Mouse (Mus musculus) CH12.LX (cell line): Measurements from ENCODE around the gene Myh1. TPM values are rescaled to one million over a fixed set of nuclear protein-coding genes. Genes with fewer than 3 reads are reported as not detected.

Experiments used
- DNase-seq: peaks from one replicate; pipeline ENCODE4 v3.0.0-alpha.2; 2013; ENCODE audit errors: extremely low read depth
- H3K27ac ChIP-seq: 2 replicates; pipeline ENCODE4 v1.5.1; 2012; ENCODE audit warnings: low read depth, mild to moderate bottlenecking, control low read depth, moderate library complexity; ENCODE audit not compliant: insufficient read depth
- H3K27me3 ChIP-seq: replicated peaks from 2 replicates; pipeline ENCODE3; 2012; ENCODE audit warnings: inconsistent platforms
- H3K36me3 ChIP-seq, 2 experiments: replicated peaks in 1 of 2; 2 replicates each; pipeline versions ENCODE3 to v1.6.1; 2012; ENCODE audit warnings: inconsistent platforms in 1 of 2, low read length in 1 of 2, mild to moderate bottlenecking in 1 of 2, mixed read lengths in 1 of 2, moderate library complexity in 1 of 2; ENCODE audit not compliant: control insufficient read depth in 1 of 2, insufficient read depth in 1 of 2
- H3K4me1 ChIP-seq, 2 experiments: 2 replicates each; pipeline ENCODE4 v1.6.1; 2012; ENCODE audit warnings: inconsistent platforms in 1 of 2, moderate library complexity in 1 of 2; ENCODE audit not compliant: insufficient read depth in 2 of 2, control insufficient read depth in 1 of 2
- H3K4me2 ChIP-seq: 2 replicates; pipeline ENCODE4 v1.6.1; 2012; ENCODE audit warnings: low read depth, mild to moderate bottlenecking, control low read depth; ENCODE audit not compliant: poor library complexity, insufficient read depth, severe bottlenecking
- H3K4me3 ChIP-seq, 3 experiments: fragments of 150-350 bp in 1 of 3; sonication (generic) in 1 of 3; replicated peaks in 1 of 3; 2 replicates each; pipeline versions ENCODE3 to v1.5.1; 2011 to 2012; ENCODE audit warnings: low read depth in 2 of 3, low read length in 2 of 3, mild to moderate bottlenecking in 2 of 3, moderate library complexity in 2 of 3, control low read depth in 1 of 3, improper control_type of control experiment in 1 of 3, inconsistent platforms in 1 of 3, mixed read lengths in 1 of 3; ENCODE audit not compliant: poor library complexity in 1 of 3
- H3K79me2 ChIP-seq: replicated peaks from 2 replicates; pipeline ENCODE4 v1.6.1; 2012; ENCODE audit warnings: mild to moderate bottlenecking, moderate library complexity; ENCODE audit not compliant: control insufficient read depth, poor library complexity, insufficient read depth, severe bottlenecking; ENCODE audit errors: extremely low read depth
- H3K9ac ChIP-seq: 2 replicates; pipeline ENCODE4 v1.6.1; 2012; ENCODE audit warnings: low read depth, mild to moderate bottlenecking, control low read depth, moderate library complexity; ENCODE audit not compliant: insufficient read depth
- H3K9me3 ChIP-seq: replicated peaks from 2 replicates; pipeline ENCODE3; 2012; ENCODE audit warnings: low read length, inconsistent platforms, mixed read lengths
- BHLHE40 ChIP-seq: IDR thresholded peaks from 2 replicates; pipeline ENCODE4 v1.6.1; 2011; ENCODE audit warnings: mild to moderate bottlenecking, low read depth, low read length, improper control_type of control experiment
- CHD2 ChIP-seq: IDR thresholded peaks from 2 replicates; pipeline ENCODE4 v1.6.1; 2011; ENCODE audit warnings: low read length, improper control_type of control experiment
- E2F4 ChIP-seq: IDR thresholded peaks from 2 replicates; pipeline ENCODE4 v1.6.1; 2011; ENCODE audit warnings: low read depth, low read length, improper control_type of control experiment; ENCODE audit not compliant: insufficient replicate concordance
- ELF1 ChIP-seq: IDR thresholded peaks from 2 replicates; pipeline ENCODE4 v1.6.1; 2014; ENCODE audit warnings: low read depth, mild to moderate bottlenecking, inconsistent platforms, low read length, improper control_type of control experiment
- JUN ChIP-seq: IDR thresholded peaks from 2 replicates; pipeline ENCODE4 v1.6.1; 2011; ENCODE audit warnings: low read depth, mild to moderate bottlenecking, low read length, improper control_type of control experiment, moderate library complexity; ENCODE audit not compliant: insufficient read depth
- JUND ChIP-seq: conservative IDR thresholded peaks from 2 replicates; pipeline ENCODE4 v1.6.1; 2011; ENCODE audit warnings: low read depth, low read length, improper control_type of control experiment
- KAT2A ChIP-seq: IDR thresholded peaks from 2 replicates; pipeline ENCODE4 v1.6.1; 2012; ENCODE audit warnings: low read length, improper control_type of control experiment, inconsistent platforms; ENCODE audit not compliant: insufficient replicate concordance
- MAX ChIP-seq: IDR thresholded peaks from 2 replicates; pipeline ENCODE4 v1.6.1; 2011; ENCODE audit warnings: low read length, improper control_type of control experiment
- MYC ChIP-seq: IDR thresholded peaks from 2 replicates; pipeline ENCODE4 v1.6.1; 2011; ENCODE audit warnings: low read depth, mild to moderate bottlenecking, improper control_type of control experiment, low read length
- NELFE ChIP-seq: IDR thresholded peaks from 2 replicates; pipeline ENCODE4 v1.6.1; 2011; ENCODE audit warnings: low read depth, low read length, improper control_type of control experiment
- PAX5 ChIP-seq: IDR thresholded peaks from 2 replicates; pipeline ENCODE4 v1.6.1; 2012; ENCODE audit warnings: low read length, inconsistent platforms, mixed read lengths
- POLR2A ChIP-seq: IDR thresholded peaks from 2 replicates; pipeline ENCODE4 v1.6.1; 2011; ENCODE audit warnings: low read depth, mild to moderate bottlenecking, improper control_type of control experiment, low read length
- RCOR1 ChIP-seq: conservative IDR thresholded peaks from 2 replicates; pipeline ENCODE4 v1.6.1; 2012; ENCODE audit warnings: low read depth, mild to moderate bottlenecking, inconsistent platforms, low read length, improper control_type of control experiment
- TBP ChIP-seq: conservative IDR thresholded peaks from 2 replicates; pipeline ENCODE4 v1.6.1; 2011; ENCODE audit warnings: low read depth, low read length, improper control_type of control experiment
- ZC3H11A ChIP-seq: IDR thresholded peaks from 2 replicates; pipeline ENCODE4 v1.6.1; 2012; ENCODE audit warnings: low read depth, mild to moderate bottlenecking, inconsistent platforms, low read length, improper control_type of control experiment
- ZNF384 ChIP-seq: IDR thresholded peaks from 2 replicates; pipeline ENCODE4 v1.6.1; 2012; ENCODE audit warnings: low read depth, low read length, improper control_type of control experiment, inconsistent platforms
- dilution Hi-C: fragments of 300-500 bp; cut with MboI; formaldehyde crosslinking; loops from 2 replicates; pipeline ENCODE4 v1.14.3; 2020; ENCODE audit warnings: low sequenced_read_pairs; ENCODE audit not compliant: extremely low pct_unique_long_range_greater_than_20kb, extremely low pct_ligation_motif_present
- in situ Hi-C: fragments of 300-500 bp; cut with MboI; formaldehyde crosslinking; loops from 3 replicates; pipeline ENCODE4 v1.14.3; 2019; ENCODE audit warnings: low sequenced_read_pairs, low pct_ligation_motif_present, low pct_unique_long_range_greater_than_20kb, mixed read lengths
- polyA plus RNA-seq: library from polyadenylated mRNA; unstranded; fragments of >175 nt; gene quantifications from 2 replicates; pipeline ENCODE4 v1.2.1, GENCODE M21; 2012; ENCODE audit warnings: low read depth; ENCODE audit not compliant: insufficient read length
- total RNA-seq, 2 experiments: library from RNA; depleted of rRNA; stranded (reverse); fragments of 300-350 nt in 1 of 2; fragments of >200 nt in 1 of 2; gene quantifications; 2 replicates each; pipeline ENCODE4 v1.2.3; 2012 to 2014

The Myh1 gene
- total and polyA plus RNA-seq, 3 experiments, result 0.04 TPM; not detected in 1

DNA sequence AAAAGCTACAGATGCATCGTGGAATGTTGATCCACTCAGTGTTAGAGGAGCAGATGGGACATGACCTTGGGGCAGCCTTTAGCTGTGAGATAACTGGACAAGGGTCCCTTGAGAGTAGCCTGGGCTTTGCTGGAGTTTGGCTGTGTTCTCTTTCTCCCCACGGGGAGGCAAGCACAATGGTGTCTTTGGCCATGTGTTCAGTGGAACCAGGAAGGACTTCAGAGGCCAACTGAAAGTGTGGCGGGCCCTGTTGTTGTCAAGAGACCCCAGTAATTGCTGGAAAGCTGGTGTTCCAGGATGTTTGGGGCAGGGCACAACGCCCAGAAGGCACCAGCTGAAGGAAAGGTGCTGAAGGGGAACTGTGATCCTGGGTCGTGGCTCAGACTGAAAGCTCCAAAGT, 30.6 kb upstream of the Myh1 start:
- no peaks in the 10 kb centered on the region for H3K9me3 ChIP-seq
- no peaks in the 10 kb centered on the region for H3K79me2 ChIP-seq
- peaks cover 15 to 46% of the 10 kb centered on the region in 2 experiments for H3K4me1 ChIP-seq
- TF ChIP-seq POLR2A, result peak; percentile 23; the same call in 1 of the 2 replicates
- peak; percentile 57; the same call in 1 of the 2 replicates for TF ChIP-seq ELF1
- no peak for TF ChIP-seq BHLHE40
- TF ChIP-seq PAX5, result no peak
- no peak for TF ChIP-seq TBP
- peak; percentile 52; the same call in 1 of the 2 replicates for TF ChIP-seq MAX
- peak; percentile 48; the same call in 1 of the 2 replicates for TF ChIP-seq MYC
- TF ChIP-seq E2F4, result no peak
- TF ChIP-seq JUND, result no peak
- TF ChIP-seq ZNF384, result no peak
- TF ChIP-seq, all 38 proteins: peak for 4
- peak overlapping the region; percentile 33; the same call in 1 of the 2 replicates for H3K4me2 ChIP-seq
- dilution Hi-C loops (no loop called here), in situ Hi-C loops (loop anchor here (10.0 kb wide), 1 partner anchor 56 kb away; no protein-coding TSS in a partner anchor)
- H3K27me3 ChIP-seq, result no peaks in the 10 kb centered on the region
- peak; percentile 25 for DNase-seq
- no peak overlapping the region for H3K27ac ChIP-seq
- no peak overlapping the region for H3K4me3 ChIP-seq
- H3K9ac ChIP-seq, result 0 out of 2 replicates have a peak overlapping the region, but pooled peaks have one; percentile 1
- H3K36me3 ChIP-seq, result no peaks in the 10 kb centered on the region

DNA sequence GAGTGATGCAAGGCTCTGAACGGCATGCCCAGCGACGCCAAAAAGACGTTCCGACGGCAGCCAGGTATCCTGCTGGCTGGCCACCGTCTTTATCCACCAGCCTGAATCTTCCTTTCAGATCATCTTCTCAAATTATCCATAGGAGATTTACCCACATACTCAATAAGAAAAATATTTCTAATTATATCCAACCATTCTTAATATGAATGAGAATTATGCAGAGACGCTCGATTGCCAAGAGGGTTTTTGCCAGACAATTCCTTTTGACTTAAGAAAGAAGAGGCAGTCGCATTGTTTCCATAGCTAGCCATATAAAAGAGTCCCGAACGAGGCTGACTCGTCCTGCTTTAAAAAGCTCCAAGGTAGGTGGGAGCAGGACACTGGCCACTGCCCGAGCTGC, 29.1 kb upstream of the Myh1 start, which contains the start of gene Myh2:
Myh2 (plus strand) TSS at position 301 of the 400 bp plus-strand sequence.
- TF ChIP-seq ZC3H11A (no peak), KAT2A (no peak), CHD2 (no peak), RCOR1 (no peak), JUN (no peak), NELFE (no peak), TBP (no peak)
- dilution Hi-C loops (no loop called here), in situ Hi-C loops (no loop called here)
- no peak within 1 kb of the TSS for H3K4me3 ChIP-seq
- no peaks in the 10 kb centered on the region for H3K9me3 ChIP-seq
- H3K27me3 ChIP-seq, result no peaks in the 10 kb centered on the region
- H3K36me3 ChIP-seq, result no peaks in the 10 kb centered on the region
- peak within 1 kb of the TSS; percentile 44 for H3K4me2 ChIP-seq
- DNase-seq, result no peak
- no peaks in the 10 kb centered on the region for H3K79me2 ChIP-seq
- H3K4me1 ChIP-seq, result peaks cover 15 to 40% of the 10 kb centered on the region in 2 experiments
- no peak within 1 kb of the TSS for H3K9ac ChIP-seq
- no peak within 1 kb of the TSS for H3K27ac ChIP-seq
